Mouse (Mus musculus) colon, adult 2 months (tissue): ENCODE measurements around the gene Tbc1d32. TPM values are rescaled to one million over a fixed set of nuclear protein-coding genes. Genes with fewer than 3 reads are reported as not detected.

ENCODE experiments used
- polyA plus RNA-seq: library from polyadenylated mRNA; depleted of rRNA; stranded (reverse); fragments of >200 nt; gene quantifications from 2 replicates; pipeline ENCODE4 v1.2.3, GENCODE M21; 2012; rRNA removed

The Tbc1d32 gene
- 0.47 and 0.59 TPM in 2 replicates for polyA plus RNA-seq

GRCm38 (mm10) chr10:56228568-56229209 lies at the start of gene Tbc1d32:
Tbc1d32 (minus strand) TSS chr10:56228689.

GRCm38 (mm10) chr10:56106333-56106995 lies 122.0 kb downstream of the Tbc1d32 start, which contains the start of gene Msl3l2:
Msl3l2 (plus strand) TSS chr10:56106917.

Other genes with a start within 250 kb of the Tbc1d32 start
- 3.1 and 3.9 TPM in 2 replicates for gene Msl3l2, start 121.8 kb downstream of the Tbc1d32 start, polyA plus RNA-seq
- 7.0 and 8.3 TPM in 2 replicates for gene Gja1, start 148.6 kb upstream of the Tbc1d32 start, polyA plus RNA-seq